Mouse (Mus musculus): ENCODE measurements around the gene 6820408C15Rik.
"Not testable (repeated sequence)": the region's sequence is repeated elsewhere in the genome, so short reads cannot be mapped to it uniquely, and the experiment has no call there.

Gene 6820408C15Rik

DNA sequence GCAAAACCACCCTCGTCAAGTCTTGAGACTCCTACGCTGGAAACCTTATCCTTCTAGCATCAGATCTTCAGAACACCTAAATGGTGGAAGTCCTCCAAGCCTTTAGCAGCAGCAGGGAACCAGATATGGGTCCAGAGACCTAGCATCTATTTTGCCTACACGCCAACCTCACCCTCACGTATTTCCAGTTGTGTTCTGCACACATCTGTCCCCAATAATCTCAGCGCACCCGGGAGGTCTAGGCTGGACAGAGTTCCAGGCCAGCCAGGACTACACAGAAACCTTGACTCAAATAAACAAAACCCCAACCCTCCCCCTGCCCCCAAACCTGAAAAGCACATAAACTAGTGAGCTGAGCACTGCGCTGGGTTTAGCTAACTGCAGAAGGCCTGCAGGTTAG lies 3.9 kb upstream of the 6820408C15Rik start:
- DNase-seq (ENCODE audit: low spot score): no peak

DNA sequence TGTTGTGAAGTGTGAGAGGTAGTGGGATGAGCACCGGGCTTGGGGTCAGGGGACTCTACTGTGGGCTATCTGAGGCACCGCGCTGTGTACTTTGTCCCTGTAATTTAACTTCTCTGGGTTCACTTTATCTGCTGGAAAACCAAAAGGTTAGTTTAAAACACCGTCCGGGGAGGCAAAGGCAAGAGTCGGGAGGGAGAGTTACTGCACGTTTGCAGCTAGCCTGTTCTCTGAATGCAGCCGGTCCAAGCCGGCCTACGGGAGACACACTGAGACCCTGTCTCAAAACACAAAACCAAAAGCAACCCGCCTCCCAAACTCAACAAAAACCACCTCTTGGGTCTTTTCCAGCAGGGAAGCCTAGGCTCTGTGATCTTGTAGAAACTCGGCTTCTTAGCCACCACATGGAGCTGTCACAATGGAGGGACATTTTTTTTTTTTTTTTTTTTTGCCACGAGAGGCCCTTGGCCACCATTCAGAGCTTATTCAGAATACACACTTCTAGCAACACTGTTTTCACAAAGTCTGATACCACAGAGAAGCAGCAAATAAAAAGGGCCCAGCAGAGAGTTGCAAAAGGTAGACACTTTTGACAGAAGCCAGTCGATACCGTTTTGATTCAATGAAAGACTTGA lies 2.7 kb upstream of the 6820408C15Rik start:
- DNase-seq (ENCODE audit: low spot score): no peak

DNA sequence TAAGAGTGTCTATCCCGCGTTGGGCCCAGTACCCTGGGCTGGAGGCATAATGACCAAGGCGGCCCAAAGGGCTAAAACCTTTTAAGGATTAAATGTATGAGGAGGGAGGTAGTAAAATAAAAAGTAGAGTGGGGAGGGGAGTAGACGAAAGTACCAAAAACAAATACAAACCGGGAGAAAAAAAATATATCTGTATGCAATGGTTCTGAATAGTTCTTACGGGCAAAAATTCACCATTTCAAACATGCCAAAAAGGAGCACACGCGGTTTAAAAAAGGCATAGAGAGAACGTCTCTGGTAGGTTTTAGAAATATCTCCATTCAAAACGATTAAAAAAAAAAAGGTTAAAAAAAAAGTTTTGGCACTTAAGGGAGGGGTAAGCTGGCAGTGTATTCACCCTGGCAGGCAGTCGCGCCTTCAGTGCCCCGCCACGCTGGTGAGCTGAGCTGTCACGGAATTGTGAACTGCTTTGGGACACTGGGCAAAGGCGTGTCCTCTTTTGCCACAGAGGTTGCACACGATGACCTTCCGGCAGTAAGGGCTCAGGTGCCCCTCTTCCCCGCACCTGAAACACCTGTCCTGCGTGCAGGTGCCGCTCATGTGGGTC lies 2.1 kb upstream of the 6820408C15Rik start:
- DNase-seq (ENCODE audit: low spot score): no peak

DNA sequence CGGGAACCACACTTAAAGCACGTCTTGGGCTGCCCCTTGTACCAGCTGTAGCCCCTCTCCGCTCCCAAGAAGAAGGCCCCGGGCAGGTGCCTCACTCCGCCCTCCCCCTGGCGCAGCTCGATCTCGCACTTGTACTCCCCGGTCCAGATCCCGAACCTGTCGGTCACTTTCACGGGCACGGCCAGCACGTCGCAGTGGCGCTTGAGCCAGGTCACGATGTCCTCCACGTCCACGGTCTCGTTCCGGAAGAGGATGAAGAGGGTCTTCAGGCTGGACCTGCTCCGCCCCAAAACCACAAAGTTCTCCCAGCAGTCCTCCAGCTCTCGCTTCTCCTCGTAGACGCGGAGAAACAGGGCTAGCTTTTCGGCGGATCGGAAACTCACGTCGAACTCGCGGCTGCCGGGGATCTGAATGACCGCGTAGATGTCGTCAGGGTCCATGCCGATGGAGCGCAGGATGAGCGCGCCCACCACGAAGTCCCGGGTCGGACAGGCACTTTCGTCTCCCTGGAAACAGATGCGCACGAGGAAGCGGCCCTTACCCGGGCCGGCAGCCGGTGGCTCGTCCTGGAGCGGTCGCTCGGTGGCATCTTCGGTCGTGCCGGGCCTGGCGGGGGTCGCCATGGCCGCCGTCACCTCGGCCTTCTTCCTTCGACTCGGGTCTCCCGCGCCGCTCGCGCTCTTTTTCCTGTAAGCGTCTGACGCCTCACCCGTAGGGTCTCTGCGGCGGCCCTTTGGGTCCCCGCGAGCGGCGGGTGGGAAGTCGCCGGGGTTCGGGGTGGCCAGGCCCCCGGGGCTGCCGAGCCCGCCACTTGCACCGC lies 1.4 kb upstream of the 6820408C15Rik start:
- DNase-seq (ENCODE audit: low spot score): no peak

DNA sequence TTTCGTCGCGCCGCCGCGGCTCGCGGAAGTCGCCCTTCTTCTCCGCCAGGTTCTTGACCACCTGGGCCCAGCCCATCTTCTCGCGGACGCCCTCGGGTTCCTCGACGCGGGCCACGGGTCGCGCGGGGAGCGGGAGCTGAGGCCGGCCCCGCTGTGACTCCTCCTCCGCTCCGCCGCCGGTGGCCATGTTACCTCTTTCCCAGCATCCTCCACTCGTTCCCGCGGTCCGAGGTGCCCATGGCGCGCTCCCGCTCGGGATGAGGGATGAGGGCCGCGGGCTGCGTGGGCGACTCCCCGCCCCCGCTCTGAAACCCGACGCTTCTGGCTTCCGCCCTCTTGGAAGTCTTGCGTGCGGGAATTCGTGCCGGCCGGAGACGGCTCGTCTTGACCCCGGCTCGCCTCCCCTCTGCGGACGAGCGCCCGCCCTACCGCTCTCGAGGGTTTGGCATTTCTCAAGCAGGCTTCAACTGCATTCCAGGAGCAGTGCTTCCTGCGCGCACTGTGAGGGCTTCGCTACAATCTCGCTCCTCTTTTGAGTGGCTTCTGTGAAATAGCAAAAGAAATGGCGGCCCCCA lies 709 bp upstream of the 6820408C15Rik start, which contains the start of gene Zcchc3:
TSS of gene Zcchc3 (minus strand) at position 437 of the 575 bp plus-strand sequence.
- DNase-seq (ENCODE audit: low spot score): peak; percentile 60

DNA sequence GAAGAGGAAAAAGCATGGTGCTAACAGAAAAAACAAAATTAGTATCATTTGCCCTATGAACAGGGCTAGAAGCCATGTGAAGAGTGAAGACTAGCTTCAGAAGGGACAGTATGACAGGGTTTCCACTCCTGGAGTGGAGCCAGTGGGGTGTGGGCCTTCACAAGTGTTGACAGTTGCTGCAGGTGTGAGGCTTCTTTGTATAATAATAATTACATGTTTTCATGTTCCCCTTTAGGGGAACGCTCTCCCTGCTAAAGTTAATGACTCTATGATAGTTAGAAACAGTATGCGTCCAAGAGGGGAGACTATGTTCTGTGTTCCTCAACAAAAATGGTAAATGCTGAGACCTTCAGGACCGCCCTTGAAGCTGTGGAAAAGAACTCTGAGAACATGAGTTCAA lies 399 bp downstream of the 6820408C15Rik start:
- no peak for DNase-seq (ENCODE audit: low spot score)

DNA sequence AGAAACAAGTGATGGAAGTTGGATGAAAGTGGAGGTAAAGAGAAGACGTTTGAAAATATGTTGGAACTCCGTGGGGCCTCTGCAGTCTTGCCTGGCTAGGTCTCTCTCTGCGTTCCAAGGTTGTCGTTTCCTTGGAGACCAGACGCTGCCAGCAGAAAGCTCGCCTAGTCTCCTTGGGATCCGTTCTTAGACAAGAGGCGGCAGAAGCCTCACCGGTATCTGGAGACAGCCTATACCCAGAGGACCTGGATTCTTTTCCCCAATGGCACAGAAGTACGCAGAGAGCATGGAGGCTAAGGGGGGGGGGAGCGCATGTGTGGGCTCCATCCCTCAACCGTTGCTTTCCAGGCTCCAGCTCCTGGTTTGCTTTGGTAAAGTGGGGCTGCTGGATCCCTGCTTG lies 12.1 kb downstream of the 6820408C15Rik start:
- DNase-seq (ENCODE audit: low spot score): no peak

DNA sequence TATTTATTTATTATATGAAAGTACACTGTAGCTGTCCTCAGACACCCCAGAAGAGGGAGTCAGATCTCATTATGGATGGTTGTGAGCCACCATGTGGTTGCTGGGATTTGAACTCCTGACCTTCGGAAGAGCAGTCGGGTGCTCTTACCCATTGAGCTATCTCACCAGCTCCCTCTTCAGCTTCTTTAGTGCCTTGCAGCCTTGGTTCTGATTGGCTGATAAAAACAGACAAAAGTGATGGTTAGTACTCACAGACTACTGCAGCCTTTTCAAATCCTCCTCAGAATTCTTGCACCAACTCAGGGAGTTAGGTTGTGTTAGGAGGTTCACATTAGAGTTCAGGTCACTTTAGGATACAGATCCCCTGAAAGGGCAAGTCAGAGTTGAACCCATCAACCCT lies 13.1 kb downstream of the 6820408C15Rik start:
- DNase-seq (ENCODE audit: low spot score): not testable (repeated sequence)

DNA sequence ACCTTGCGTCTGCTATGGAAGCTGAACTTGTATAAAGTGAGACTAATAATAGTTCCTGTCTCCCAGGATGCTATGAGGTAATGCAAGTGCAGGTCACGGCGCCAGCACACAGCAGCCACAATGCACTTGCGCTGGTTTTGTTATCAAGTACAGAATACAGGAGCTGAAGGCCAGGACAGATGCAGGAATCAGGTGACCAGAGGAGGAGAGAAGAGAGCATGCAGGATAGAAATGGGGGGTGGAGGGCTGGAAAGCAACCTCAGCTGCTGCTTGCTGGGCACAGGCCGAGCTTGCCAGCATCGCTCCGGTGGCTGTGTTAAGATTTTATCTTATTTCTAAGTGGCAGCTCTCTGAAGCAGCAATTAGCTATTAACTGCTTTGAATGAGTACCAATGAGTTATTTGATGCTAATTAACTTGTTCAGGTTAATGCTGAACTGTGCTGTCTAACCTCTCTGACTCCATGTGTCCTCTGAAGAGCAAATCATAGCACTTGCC lies 21.1 kb downstream of the 6820408C15Rik start:
- DNase-seq (ENCODE audit: low spot score): no peak

DNA sequence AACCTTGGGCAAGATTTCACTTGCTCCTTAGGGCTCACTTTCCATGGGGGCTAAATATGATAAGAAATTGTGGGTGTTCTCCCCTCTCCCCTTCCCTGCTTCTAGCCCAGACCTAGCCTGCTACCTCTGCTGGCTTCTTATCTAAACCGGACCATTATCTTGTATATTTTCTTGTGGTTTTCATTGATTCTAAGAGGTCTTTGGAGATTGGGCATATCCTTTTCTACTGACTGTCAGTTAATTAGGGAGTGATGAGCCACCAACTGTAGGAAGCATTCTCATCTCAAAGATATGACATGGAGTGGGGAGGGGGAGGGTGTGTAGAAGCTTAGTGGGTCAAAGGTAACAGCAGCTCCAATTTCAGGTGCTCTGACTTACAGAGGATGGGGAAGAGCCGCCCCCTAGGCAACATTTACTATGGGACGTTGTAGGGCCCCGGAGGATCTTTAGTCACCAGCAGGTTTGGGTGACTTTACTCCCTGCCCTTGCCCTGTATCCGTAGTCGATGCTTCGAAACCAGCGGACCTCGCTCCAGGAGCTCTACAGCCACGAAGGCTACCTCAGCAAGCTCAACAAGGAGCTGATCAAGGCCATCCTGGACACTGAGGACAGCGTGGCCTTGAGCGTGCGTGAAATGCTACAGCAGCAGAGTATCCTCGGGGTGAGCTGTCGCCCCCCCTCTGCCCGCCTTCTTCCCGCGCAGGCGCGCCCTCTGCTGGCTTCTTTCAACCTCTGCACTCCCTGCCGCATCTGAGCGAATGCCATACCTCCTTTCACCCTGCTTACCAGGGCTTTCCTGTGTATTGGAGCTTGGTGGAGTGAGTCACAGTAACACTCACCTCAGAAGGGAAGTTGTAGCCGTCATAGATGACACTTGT lies 21.8 kb downstream of the 6820408C15Rik start:
- peak; percentile 51 for DNase-seq (ENCODE audit: low spot score)

DNA sequence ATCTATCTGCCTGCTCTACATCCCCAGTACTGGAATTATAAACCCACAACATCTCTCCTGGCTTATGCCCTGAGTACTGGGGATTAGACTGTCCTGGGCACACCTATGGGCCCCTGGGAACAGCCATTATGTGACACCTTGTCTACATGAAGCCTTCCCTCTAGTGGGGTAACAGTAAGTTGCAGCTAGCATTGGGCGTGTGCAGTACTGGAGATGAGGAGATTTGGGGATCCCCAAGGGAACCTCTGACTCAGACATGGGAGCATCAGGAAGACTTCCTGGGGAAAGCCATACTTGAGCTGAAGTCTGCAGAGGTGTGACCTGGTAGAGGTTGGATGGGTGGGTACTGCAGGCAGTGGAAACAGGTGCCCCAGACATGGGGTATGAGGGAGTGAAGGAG lies 23.6 kb downstream of the 6820408C15Rik start:
- no peak for DNase-seq (ENCODE audit: low spot score)

DNA sequence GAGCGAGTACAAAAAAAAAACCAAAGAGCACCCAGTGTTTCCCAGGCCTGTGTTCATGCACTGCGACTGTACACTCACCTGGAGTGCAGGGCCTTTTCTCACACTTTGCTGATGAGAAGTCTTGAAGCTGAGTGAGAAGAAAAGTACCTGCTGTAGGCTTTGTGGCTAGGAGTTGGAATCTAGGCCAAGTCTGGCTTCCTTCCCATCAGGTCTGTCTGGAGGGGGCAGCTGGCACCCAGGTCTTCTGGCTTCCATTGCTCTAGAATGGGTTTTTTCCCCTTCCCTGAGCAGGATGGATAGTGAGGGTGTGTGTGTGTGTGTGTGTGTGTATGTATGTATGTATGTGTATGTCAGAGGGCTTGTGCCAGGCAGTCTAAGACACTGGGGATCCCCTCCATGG lies 24.4 kb downstream of the 6820408C15Rik start:
- DNase-seq (ENCODE audit: low spot score): no peak

DNA sequence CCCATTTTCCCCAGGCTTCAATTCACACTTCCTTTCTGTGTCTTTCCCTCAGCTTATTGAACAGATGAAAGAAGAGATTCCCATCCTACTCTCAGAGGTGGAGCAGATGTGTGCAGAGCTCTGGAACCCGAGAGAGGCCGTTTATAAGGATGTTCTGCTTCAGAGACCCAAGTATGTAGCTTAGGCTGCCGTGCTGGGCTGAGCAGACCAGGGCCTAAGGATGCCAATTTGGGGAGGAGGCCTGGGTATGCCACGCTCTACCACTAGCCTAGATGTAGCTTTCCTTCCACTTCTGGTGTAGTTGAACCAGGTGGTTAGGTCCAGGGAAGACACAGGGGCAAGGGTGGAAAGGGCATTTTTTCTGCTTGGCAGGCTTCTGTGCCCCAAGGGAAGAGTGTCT lies 26.9 kb downstream of the 6820408C15Rik start:
- DNase-seq (ENCODE audit: low spot score): no peak

DNA sequence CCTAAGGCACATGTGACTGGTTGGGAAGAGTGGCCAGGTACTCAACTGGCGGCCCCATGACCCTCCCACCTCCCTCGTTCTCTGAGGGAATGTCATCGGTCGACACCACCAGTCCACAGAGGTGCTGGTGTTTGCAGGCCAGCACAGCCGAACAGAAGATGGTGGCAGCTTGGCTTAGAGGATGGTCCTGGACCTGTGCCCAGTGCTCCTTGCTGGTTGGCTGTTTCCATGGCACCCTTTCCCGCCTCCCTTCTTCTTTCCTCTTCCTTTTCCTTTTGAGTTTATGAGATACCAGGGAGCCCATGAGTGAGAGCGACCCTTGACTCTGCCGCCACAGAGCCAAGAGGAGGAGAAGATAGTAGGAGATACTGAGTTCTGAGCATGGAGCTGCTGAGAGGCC lies 27.9 kb downstream of the 6820408C15Rik start:
- DNase-seq (ENCODE audit: low spot score): no peak

DNA sequence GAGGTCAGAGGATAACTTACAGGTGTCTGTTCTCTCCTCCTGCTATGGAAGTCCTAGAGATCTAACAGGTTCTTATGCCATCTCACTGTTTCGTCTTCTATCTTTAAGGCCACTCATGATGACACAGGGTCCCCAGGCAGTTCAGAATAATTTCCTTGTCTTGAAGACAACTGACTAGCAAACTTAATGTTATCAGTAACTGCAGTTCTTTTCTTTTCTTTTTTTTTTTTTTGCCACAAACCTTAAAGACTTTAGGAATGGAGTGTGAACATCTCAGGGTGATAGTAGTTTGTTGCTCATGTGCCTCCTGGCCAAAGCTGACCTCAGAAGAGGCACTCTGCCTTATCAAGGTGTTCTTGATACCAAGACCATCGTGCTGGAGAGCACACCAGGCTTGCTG lies 31.3 kb downstream of the 6820408C15Rik start:
- no peak for DNase-seq (ENCODE audit: low spot score)

DNA sequence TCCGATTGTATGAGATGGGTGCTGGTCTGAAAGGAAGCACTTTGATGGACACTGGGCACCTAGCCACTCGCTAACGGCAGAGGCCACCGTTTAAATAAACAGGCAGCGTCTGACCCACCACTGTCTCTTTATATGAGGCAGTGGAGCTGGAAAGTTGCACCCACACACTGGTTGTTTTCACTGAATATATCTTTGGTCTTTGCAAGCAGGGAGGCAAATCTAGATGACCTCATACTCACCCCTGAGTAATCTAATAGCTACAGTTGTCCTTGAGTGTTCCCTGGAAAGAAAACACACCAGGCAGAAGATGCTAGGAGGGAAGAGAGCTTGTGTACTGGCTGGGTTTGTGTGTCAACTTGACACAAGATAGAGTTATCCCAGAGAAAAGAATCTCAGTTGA lies 32.1 kb downstream of the 6820408C15Rik start:
- no peak for DNase-seq (ENCODE audit: low spot score)

DNA sequence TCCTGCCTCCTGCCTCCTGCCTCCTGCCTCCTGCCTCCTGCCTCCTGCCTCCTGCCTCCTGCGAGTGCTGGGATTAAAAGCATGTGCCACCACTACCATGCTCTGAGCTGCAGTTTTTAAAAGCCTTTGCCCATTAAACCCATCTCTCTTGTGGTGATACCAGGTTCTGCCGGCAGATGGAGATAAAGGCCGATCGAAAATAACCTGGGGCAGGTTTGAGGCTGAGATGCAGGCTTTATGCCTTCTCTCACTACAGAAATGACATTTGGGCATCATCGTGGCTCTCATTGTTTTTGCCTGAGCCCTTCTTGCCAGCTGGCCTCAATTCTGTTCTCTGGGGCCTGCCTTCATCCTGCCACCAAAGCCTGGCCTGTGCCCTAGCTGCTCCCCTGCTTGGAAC lies 34.9 kb downstream of the 6820408C15Rik start:
- no peak for DNase-seq (ENCODE audit: low spot score)

DNA sequence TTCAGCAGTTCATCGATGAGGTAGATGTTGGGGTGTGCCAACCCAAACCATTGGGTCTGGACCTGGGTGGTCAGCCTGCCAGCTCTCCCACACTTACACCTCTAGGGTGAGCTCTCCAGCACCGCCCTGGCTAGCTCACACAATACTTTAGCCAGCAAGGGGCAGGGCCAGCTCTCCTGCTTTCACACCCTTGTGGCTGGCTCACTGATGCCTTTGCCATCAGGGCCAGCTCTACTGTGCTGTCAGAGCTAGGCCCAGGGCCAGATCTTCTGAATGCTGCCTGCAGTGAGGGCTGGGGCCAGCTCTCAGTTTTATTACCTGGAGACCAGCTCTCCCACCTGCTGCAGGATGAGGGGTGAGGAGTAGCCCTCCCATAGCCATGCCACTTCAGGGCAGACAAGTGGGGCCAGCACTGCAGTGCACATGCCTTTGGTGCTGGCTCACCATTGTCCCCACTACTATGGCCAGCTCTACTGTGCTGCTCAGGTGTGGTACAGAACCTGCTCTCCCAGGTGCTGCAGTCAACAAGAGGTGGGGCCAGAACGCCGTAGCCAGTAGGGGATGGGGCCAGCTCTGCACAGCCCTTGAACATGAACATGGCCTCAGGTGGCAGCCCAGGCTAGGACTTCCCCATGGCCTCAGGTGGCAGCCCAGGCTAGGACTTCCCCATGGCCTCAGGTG lies 36.9 kb downstream of the 6820408C15Rik start:
- DNase-seq (ENCODE audit: low spot score): no peak

DNA sequence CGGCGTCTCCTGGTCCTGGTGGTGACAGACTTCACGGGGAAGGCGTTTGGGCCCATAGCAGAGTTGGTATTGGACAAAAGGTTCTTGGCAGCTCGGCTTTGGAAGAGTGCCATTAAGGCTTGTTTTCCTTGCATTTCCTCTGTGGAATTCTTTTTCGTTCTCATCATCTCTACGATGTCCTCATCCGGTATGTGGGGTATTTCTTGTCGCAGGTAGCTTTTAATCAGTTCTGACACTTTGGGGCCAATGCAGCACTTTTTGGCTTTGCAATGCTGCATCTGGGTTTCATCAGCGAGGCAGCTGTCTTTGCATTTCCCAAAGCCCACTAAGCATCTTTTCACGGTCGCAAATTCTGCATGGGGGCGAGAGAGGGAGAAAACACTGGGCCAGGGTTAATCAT lies 43.9 kb downstream of the 6820408C15Rik start:
- DNase-seq (ENCODE audit: low spot score): no peak

DNA sequence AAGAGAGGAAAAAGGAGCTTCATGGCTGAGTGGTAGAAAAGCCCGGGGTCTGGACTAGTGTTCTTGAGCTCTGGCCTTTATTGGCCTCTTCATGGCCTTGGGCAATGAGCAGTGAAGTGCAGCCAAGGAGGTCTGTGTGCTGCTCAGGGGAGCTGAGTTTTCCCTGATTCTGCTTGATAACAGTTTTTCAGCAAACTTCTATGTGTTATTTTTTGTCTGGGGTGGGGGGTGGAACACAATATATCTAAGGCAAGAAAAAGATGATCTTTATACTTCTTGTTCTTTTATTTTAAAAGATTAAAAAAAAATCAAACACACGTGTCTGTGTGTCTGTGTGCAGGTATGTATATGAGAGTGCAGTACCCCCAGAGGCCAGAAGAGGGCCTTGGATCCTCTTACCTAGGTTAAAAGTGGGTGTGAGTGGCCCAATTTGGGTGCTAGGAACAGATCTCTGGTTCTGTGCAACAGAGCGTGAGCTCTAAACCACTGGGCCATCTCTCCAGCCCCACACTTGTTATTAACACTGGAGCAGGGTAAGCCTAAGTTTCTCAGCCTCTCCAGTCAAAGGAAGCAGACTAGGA lies 49.3 kb downstream of the 6820408C15Rik start, which contains the start of gene Defb23:
TSS of gene Defb23 (minus strand) at position 51 of the 581 bp plus-strand sequence.
- DNase-seq (ENCODE audit: low spot score): no peak

DNA sequence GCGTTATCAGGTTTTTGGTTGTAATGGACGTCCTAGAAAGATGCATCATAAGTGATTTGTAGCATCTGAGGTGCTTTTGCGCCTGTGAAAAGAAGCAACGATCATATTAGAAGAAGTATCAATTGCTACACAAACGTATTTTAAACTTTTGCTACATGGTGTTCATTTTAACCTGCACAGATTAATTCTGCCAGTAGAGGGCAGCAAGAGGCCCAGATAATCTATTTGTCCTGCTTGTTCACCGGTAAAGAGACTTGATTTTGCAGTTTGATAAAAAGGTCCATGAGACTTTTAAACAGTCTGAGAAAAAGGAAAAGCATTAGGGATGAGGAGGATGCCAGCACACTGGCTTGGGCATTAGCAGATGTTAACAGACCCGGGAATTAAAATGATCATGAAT lies 55.6 kb downstream of the 6820408C15Rik start:
- no peak for DNase-seq (ENCODE audit: low spot score)
